ENCODE assay signal across 7 mouse cellular contexts in genomic region chr8:18490620-18491019, GRCm38 (mm10).
"Had no signal": no experiment of that assay in that cellular context is flagged by ENCODE, and none has a peak within 500 bp of the region (broad histone marks: within the 10 kb centered on the region; RNA-seq: fewer than 3 reads in every experiment).

No protein-coding gene starts in this region.

- DNase-seq: liver, postnatal 0 days; lung, adult 2 months; lung, postnatal 14 days; lung, postnatal 36 days; thymus, adult 18-20 months; thymus, postnatal 14 days; thymus, postnatal 36 days had no signal
